Mouse (Mus musculus): Measurements from ENCODE around the gene Rasal1.
A peak's percentile ranks its signal among the peaks of the same experiment; 100 is the strongest.

Gene Rasal1

DNA sequence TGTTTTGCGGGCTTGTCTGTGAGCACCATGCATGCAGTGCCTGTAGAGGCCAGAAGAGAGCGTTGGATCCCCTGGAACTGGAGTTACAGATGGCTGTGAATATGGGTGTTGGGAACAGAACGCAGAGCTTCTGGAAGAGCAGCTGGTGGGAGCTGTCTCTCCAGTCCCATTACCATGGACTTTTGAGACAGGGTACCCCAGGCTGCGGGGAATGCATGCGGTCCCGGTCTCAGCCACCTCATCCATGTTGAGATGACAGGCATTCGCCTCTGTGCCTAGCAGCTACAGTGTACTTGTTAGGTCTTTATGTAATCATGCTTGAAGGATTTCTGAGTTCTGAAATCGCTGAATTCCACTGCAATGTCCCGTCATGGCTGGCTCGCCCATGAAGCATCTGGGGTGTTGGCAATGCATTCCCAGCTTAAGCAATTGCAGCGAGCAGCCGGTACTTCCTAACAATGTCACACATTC lies 7.7 kb downstream of the Rasal1 start:
- no peak for DNase-seq (ENCODE audit: low read depth, low spot score)
- Histone ChIP-seq H3K36me3 (ENCODE audit: control insufficient read depth, insufficient read depth, low read length, poor library complexity, severe bottlenecking) (no peaks in the 10 kb centered on the region; the same call in 1 of the 2 replicates), H3K27me3 (ENCODE audit: control insufficient read depth, insufficient read depth, low read length, poor library complexity, severe bottlenecking) (no peaks in the 10 kb centered on the region)

DNA sequence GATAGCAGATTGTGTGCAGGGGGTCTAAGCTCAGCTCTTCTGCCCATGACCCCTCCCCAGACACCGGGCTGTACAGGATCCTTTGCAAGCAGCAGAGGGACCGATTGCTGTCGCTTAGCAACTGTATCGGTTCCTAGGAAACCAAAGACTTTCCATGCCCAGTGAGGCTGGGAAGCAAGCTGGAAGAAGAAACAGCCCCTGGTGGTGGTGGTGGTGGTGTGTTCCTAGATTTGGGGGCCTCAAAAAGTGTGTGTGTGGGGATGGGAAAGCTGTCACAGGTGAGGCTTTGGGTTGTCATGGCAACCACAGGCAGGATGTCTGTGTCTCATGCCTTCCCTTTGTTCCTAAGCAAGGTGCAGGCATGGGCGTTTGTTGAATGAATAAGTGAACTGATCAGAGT lies 12.2 kb downstream of the Rasal1 start:
- peaks cover 2% of the 10 kb centered on the region for H3K36me3 ChIP-seq (ENCODE audit: control insufficient read depth, insufficient read depth, low read length, poor library complexity, severe bottlenecking)
- H3K27me3 ChIP-seq (ENCODE audit: control insufficient read depth, insufficient read depth, low read length, poor library complexity, severe bottlenecking), result no peaks in the 10 kb centered on the region
- no peak for DNase-seq (ENCODE audit: low read depth, low spot score)

DNA sequence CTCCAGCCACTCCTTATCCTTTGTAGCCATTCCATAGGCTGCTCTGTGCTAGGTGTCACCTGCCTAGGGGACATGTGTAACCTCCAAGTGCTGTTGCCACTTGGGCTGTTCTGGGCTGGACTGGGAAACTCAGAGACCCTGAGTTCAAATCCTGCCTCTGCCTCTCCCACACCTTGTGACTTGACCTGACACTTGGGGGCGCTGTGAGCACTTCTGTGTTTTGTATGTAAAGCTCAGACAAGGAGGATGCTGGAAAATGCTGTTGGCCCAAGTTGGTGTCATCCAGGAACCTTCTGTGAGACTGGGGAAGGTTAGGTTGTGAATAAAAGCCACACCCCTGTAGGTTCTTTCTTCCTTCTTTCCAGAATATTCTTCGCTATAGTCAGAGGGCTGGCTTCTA lies 16.3 kb downstream of the Rasal1 start:
- H3K36me3 ChIP-seq (ENCODE audit: control insufficient read depth, insufficient read depth, low read length, poor library complexity, severe bottlenecking), result peaks cover 2% of the 10 kb centered on the region
- H3K27me3 ChIP-seq (ENCODE audit: control insufficient read depth, insufficient read depth, low read length, poor library complexity, severe bottlenecking), result no peaks in the 10 kb centered on the region
- peak; percentile 48 for DNase-seq (ENCODE audit: low read depth, low spot score)

DNA sequence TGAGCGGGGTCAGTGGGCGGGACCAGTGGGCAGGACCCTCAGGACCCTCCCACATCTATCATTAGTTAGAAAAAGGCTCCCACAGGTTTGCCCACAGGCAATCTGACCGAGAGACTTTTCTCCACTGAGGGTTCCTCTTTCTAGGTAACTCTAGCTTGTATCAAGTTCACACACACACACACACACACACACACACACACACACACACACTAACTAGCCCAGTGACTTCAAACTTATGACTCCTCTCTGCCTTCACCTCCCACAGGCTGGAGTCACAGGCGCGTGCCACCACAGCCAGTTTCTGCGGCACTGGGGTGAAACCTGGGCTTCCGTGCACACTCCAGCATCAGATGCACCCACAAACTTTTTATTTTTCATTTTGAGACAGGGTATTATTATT lies 20.1 kb downstream of the Rasal1 start:
- peak; percentile 73 for DNase-seq (ENCODE audit: low read depth, low spot score)
- Histone ChIP-seq H3K36me3 (ENCODE audit: control insufficient read depth, insufficient read depth, low read length, poor library complexity, severe bottlenecking) (peaks cover 2% of the 10 kb centered on the region; the same call in 1 of the 2 replicates), H3K27me3 (ENCODE audit: control insufficient read depth, insufficient read depth, low read length, poor library complexity, severe bottlenecking) (no peaks in the 10 kb centered on the region)

DNA sequence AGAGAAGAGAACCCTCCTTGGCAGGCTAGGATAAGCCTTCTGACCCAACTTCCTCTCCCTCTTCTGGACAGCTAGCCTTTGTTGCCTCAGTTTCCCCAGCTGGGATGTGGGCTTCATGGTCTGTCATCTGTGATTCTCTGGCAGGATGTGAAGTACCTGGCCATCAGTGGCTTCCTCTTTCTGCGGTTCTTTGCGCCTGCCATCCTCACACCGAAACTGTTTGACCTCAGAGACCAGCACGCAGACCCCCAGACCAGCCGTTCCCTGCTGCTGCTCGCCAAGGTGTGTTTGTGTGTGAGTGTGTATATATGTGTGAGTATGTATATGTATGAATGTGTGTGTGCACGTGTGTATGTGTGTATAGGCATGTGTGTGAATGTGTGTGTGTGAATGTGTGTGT lies 21.5 kb downstream of the Rasal1 start:
- DNase-seq (ENCODE audit: low read depth, low spot score), result peak; percentile 52
- H3K36me3 ChIP-seq (ENCODE audit: control insufficient read depth, insufficient read depth, low read length, poor library complexity, severe bottlenecking), result no peaks in the 10 kb centered on the region
- no peaks in the 10 kb centered on the region for H3K27me3 ChIP-seq (ENCODE audit: control insufficient read depth, insufficient read depth, low read length, poor library complexity, severe bottlenecking)

DNA sequence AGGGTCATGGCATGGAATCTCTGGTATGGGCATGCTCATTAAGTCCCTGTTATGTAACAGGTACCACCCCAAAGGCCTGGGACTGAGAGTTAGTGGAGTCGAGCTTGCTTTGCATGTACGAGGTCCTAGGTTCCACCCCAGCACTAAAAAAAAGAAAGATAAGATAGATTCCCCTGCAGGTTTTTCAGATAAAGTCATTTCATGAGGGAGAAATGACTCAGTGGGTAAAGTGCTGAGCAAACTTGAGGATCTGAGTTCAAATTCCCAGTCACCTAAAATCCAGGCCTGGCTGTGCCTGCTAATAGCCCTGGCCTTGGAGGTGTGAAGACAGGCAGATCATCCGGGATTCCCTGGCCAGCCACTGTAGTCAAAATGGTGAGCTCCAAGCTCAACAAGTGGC lies 23.3 kb downstream of the Rasal1 start:
- DNase-seq (ENCODE audit: low read depth, low spot score), result no peak
- Histone ChIP-seq H3K36me3 (ENCODE audit: control insufficient read depth, insufficient read depth, low read length, poor library complexity, severe bottlenecking) (no peaks in the 10 kb centered on the region; the same call in 1 of the 2 replicates), H3K27me3 (ENCODE audit: control insufficient read depth, insufficient read depth, low read length, poor library complexity, severe bottlenecking) (no peaks in the 10 kb centered on the region)

DNA sequence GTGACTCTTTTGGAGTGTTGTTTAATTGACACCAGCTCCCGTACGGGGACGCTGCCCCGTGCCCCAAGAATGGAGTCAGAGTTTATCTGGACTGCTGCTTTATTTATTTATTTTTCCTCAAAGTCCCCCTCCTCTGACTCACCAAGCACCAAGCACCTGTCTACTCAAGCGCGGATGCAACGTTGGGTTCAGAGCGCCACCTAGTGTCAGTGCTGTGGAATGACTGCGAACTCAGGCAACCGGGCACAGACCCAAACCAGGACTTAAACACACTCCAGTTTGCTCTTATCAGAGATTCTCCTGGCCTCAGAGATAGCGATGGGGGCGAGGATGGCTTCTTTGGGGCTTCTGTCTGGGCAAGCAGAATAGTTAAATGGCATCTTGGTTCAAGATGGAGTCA lies 25.0 kb downstream of the Rasal1 start:
- Histone ChIP-seq H3K27me3 (ENCODE audit: control insufficient read depth, insufficient read depth, low read length, poor library complexity, severe bottlenecking) (no peaks in the 10 kb centered on the region), H3K36me3 (ENCODE audit: control insufficient read depth, insufficient read depth, low read length, poor library complexity, severe bottlenecking) (no peaks in the 10 kb centered on the region; the same call in 1 of the 2 replicates)
- peak; percentile 91 for DNase-seq (ENCODE audit: low read depth, low spot score)

DNA sequence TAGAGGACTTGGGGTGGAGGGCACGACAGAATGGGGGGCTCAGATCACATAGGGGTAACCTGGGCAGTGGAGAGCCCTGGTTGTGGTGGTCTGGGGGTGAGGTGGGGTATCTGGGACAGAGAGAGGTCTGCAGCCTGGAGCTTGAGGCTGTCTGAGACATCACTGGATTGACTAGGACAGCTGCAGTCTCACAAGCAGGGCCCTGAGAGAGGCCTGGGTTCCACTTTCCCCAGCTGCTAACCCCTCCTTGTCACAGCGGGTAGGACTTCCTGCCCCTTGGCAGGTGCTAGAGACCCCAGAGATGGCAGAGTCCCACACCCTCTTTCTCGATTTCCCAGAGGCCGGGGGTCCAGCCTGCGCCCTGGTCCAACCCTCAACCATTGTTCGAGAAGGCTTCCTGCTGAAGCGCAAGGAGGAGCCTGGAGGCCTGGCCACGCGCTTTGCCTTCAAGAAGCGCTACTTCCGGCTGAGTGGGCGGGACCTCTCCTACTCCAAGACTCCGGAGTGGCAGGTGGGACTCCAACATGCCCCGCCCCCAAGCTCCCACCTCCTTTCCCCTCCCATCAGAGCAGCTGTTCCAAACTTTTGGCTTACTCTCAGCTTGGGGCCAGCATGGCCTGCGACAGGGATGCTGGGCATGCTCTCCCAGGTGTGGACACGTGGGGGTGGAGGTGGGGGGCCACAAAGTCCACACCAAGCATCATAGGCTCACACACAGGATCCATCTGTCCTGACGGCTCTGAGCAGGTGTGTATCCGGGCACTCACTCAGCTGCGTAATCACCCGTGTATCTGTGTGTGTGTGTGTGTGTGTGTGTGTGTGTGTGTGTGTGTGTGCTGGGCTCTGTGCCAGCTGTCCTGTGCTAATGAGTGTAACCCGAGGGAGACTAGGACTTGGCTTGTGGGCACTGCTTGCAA lies 25.9 kb downstream of the Rasal1 start:
- DNase-seq (ENCODE audit: low read depth, low spot score), result peak; percentile 53
- H3K27me3 ChIP-seq (ENCODE audit: control insufficient read depth, insufficient read depth, low read length, poor library complexity, severe bottlenecking), result no peaks in the 10 kb centered on the region
- no peaks in the 10 kb centered on the region; the same call in 1 of the 2 replicates for H3K36me3 ChIP-seq (ENCODE audit: control insufficient read depth, insufficient read depth, low read length, poor library complexity, severe bottlenecking)

DNA sequence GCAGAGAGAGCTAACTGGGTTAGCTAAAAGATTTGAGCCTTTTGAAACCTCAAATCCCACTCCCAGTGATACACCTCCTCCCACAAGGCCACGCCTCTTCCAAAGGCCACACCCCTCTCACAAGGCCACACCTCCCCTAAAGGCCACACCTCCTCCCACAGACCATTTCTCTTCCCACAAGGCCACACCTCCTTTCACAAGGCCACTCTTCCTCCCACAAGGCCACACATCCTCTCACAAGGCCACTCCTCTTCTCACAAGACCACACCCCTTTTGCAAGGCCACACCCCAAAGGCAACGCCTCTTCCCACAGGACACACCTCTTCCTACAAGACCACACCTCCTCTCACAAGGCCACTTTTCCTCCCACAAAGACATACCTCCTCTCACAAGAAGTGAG lies 28.9 kb downstream of the Rasal1 start:
- DNase-seq (ENCODE audit: low read depth, low spot score), result peak; percentile 85
- H3K36me3 ChIP-seq (ENCODE audit: control insufficient read depth, insufficient read depth, low read length, poor library complexity, severe bottlenecking), result peaks cover 6% of the 10 kb centered on the region

DNA sequence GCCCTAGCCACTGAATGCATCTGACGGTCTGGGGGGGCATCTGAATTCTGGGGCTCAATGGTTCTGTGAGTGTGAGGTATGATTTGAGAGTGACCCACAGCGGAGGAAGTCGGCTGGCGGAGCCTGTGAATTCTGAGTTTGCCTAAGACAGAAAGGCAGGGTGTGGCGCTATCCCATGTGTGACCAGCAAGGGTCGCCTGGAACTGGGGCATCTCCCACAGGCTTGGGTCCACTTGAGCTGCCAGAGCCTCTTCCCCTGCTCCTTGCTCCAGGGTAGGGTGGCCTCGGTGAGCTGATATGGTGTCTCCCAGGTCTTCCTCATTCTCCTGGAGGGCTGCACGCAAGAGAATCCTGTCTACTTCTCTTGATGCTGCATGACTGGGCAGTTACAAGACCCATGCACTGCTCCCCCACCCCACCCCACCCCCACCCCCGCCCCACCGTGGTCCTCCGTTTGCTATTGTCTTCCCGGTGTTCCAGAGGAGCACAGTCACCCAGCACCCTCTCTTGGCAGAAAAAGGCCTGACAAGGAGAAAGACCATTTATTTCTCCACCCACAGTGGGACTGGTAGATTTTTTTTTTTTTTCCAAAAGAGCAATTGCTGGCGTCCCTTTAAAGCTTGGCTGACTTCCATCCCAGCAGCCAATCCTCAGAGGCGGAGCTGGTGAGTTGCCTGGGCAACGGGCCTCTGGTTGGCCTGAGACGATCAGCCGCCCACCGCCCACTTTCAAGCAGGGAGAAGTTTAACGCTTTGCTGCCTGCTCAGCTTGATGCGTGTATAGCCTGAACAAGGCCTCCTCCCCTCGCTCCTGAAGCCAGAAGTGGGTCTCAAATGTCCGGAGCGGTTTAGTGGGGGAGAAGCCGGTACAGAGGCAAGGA lies 31.3 kb downstream of the Rasal1 start:
- H3K36me3 ChIP-seq (ENCODE audit: control insufficient read depth, insufficient read depth, low read length, poor library complexity, severe bottlenecking), result peaks cover 6% of the 10 kb centered on the region
- no peaks in the 10 kb centered on the region for H3K27me3 ChIP-seq (ENCODE audit: control insufficient read depth, insufficient read depth, low read length, poor library complexity, severe bottlenecking)
- DNase-seq (ENCODE audit: low read depth, low spot score), result peak; percentile 80

More for the DNA sequence above, 28.9 kb downstream of the Rasal1 start:
- H3K27me3 ChIP-seq (ENCODE audit: control insufficient read depth, insufficient read depth, low read length, poor library complexity, severe bottlenecking), result no peaks in the 10 kb centered on the region

DNA sequence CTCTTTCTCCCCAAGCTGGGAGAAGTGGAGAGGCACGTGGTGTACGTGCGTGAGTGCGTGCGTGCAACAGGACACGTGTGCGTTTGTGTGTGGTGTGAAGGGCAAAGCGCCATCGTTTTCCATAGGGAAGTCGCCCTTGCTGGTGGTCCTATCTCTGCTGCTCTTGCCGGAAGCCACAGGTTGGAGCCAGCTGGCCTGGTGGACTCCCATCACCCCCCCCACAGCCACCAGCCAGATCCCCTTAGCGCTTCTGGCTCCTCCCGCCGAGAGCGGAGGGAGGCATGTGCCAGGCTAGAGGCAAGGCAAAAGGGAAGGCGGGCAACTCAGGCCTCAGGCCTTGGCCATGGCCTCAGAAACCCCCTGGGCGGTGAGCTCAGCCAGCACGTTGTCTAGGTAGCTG lies 32.3 kb downstream of the Rasal1 start:
- DNase-seq (ENCODE audit: low read depth, low spot score), result no peak
- Histone ChIP-seq H3K36me3 (ENCODE audit: control insufficient read depth, insufficient read depth, low read length, poor library complexity, severe bottlenecking) (peaks cover 6% of the 10 kb centered on the region), H3K27me3 (ENCODE audit: control insufficient read depth, insufficient read depth, low read length, poor library complexity, severe bottlenecking) (no peaks in the 10 kb centered on the region)

DNA sequence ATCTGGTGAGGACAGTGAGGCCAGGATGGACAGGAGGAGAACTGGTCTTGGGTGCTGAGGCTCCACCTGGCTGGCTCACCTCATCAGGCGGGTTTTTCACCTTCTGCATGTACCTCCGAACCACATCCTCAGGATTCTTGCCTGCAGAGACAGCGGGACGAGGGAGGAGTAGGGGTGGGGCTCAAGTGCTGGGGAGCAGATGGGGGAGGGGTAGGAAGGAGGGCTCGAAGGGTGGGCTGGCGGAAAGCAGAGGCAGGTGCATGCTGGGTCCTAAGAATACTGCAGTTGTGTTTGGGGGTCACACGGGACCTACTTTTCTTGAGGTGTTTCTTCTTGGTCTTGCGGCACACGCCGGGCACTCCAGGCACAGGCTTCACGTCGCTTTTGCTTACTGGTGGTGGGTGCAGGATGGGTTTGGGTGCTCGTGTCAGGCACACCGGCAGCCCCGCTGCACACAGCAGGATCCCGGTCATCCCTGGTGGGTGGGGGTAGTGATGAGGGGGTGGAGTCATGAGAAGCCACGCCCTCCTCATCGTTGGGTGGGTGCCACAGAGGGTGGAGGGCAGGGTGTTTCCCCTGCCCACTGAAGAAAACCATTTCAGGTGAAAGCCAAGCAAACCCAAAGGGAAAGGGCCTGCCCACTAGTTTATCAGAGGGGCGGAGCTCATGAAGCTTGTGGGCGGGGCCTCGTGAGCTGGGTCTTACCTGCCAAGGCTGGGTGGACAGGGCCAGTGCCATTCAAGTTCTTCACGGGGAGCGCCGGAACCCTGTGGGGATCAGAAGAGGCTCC lies 34.6 kb downstream of the Rasal1 start:
- H3K36me3 ChIP-seq (ENCODE audit: control insufficient read depth, insufficient read depth, low read length, poor library complexity, severe bottlenecking), result peaks cover 6% of the 10 kb centered on the region
- DNase-seq (ENCODE audit: low read depth, low spot score), result peak; percentile 76
- no peaks in the 10 kb centered on the region for H3K27me3 ChIP-seq (ENCODE audit: control insufficient read depth, insufficient read depth, low read length, poor library complexity, severe bottlenecking)

DNA sequence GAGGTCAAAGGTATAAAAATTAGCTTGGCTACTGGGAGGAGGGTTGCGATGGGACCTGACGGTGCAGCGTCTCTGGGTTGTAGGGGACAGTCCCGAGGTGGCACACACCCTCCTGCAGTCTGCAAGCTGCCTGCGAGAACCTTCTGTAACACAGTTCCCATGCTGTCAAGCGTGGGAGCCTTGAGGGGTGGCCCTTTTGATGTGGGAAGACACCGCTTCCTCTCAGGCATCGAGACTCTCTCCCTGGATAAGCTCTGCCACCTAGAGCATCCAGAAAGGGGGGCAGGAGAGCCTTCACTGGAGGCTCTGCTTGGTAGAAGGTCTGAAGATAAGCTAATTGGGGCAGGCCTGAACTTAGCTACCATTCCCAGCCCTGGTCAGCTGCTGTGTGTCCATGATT lies 37.1 kb downstream of the Rasal1 start:
- DNase-seq (ENCODE audit: low read depth, low spot score), result peak; percentile 73
- H3K27me3 ChIP-seq (ENCODE audit: control insufficient read depth, insufficient read depth, low read length, poor library complexity, severe bottlenecking), result no peaks in the 10 kb centered on the region
- H3K36me3 ChIP-seq (ENCODE audit: control insufficient read depth, insufficient read depth, low read length, poor library complexity, severe bottlenecking), result peaks cover 6% of the 10 kb centered on the region

DNA sequence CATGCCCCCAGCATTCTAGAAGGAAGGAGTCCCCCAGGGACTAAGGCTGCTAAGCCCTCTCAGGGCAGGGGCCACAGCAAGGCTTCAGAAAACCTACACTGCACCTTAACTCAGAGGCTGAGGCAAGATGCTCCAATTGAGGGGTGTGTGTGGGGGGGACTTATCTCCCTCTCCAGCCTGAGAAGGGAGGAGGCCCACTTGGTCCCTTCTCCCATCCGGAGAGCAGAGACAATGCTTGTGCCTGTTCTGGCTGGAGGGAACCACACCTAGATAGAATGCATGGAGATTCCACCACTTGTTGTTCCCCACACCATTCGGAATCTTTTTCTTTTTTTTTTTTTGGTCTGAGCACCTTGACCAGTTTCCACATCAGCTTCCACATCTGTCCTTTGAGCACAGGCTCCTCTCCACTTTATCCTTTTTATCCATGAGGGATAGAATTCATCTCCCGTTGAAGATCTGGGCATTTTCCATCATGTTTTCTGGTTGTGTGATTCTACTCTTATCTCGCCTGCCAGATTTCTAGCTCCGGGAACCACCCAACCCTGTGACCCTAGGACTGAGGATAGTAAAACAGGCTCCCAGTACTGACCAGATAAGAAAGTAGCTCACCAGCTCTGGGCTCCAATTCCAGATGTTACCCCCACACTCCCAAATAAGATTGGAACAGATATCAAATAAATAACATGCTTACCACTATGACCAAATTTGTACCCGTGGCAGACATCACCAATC lies 38.3 kb downstream of the Rasal1 start:
- Histone ChIP-seq H3K27me3 (ENCODE audit: control insufficient read depth, insufficient read depth, low read length, poor library complexity, severe bottlenecking) (no peaks in the 10 kb centered on the region), H3K36me3 (ENCODE audit: control insufficient read depth, insufficient read depth, low read length, poor library complexity, severe bottlenecking) (peaks cover 4% of the 10 kb centered on the region; the same call in 1 of the 2 replicates)
- no peak for DNase-seq (ENCODE audit: low read depth, low spot score)
